Mouse (Mus musculus) liver, embryonic 14.5 days (tissue): Measurements from ENCODE around the gene Fstl5. TPM values are rescaled to one million over a fixed set of nuclear protein-coding genes. Genes with fewer than 3 reads are reported as not detected.

Experiments
- ATAC-seq: fragments of 200-750 bp; cut with Nextera tagmentation; 2 replicates; pipeline ENCODE4 v1.8.0; 2017; ENCODE audit warnings: moderate number of reproducible peaks, mild to moderate bottlenecking, moderate library complexity; ENCODE audit not compliant: insufficient read depth
- DNase-seq, 3 experiments: peaks; one replicate each; pipeline ENCODE4 v3.0.0-alpha.2; 2012 to 2013; ENCODE audit warnings: low read depth in 3 of 3, low spot score in 3 of 3
- H3K27ac ChIP-seq: fragments of 300-500 bp; sonication (generic); 2 replicates; pipeline ENCODE4 v1.5.1; 2014; ENCODE audit warnings: moderate library complexity, mild to moderate bottlenecking, control low read depth, inconsistent platforms
- H3K27me3 ChIP-seq: fragments of 300-500 bp; sonication (generic); 2 replicates; pipeline ENCODE4 v1.6.1; 2014; ENCODE audit warnings: mild to moderate bottlenecking, low read length, moderate library complexity; ENCODE audit not compliant: control insufficient read depth, insufficient read depth
- H3K36me3 ChIP-seq: fragments of 300-500 bp; sonication (generic); replicated peaks from 2 replicates; pipeline ENCODE4 v1.6.1; 2014; ENCODE audit warnings: low read depth; ENCODE audit not compliant: control insufficient read depth, insufficient read depth
- H3K4me1 ChIP-seq, 2 experiments: fragments of 200-500 bp in 1 of 2; fragments of 300-500 bp in 1 of 2; sonication (generic) in 1 of 2; replicated peaks; 2 replicates each; pipeline ENCODE4 v1.6.1; 2012 to 2014; ENCODE audit warnings: antibody characterized with exemption in 1 of 2, inconsistent platforms in 1 of 2, low read length in 1 of 2; ENCODE audit not compliant: control insufficient read depth in 2 of 2, insufficient read depth in 2 of 2
- H3K4me2 ChIP-seq: fragments of 300-500 bp; sonication (generic); 2 replicates; pipeline ENCODE4 v1.6.1; 2014; ENCODE audit warnings: low read depth, mild to moderate bottlenecking, control low read depth, moderate library complexity
- H3K4me3 ChIP-seq, 2 experiments: fragments of 200-500 bp in 1 of 2; fragments of 300-500 bp in 1 of 2; sonication (generic) in 1 of 2; 2 replicates each; pipeline ENCODE4 v1.5.1; 2012 to 2014; ENCODE audit warnings: low read depth in 2 of 2, low read length in 2 of 2, mild to moderate bottlenecking in 2 of 2, control low read depth in 1 of 2, inconsistent platforms in 1 of 2, moderate library complexity in 1 of 2; ENCODE audit not compliant: insufficient read depth in 1 of 2
- H3K9ac ChIP-seq: fragments of 300-500 bp; sonication (generic); replicated peaks from 2 replicates; pipeline ENCODE4 v1.6.1; 2014; ENCODE audit warnings: mild to moderate bottlenecking, control low read depth, moderate library complexity
- H3K9me3 ChIP-seq: fragments of 300-500 bp; sonication (generic); 2 replicates; pipeline ENCODE4 v1.6.1; 2016; ENCODE audit warnings: low read length, mixed read lengths; ENCODE audit not compliant: control insufficient read depth
- CTCF ChIP-seq: IDR thresholded peaks from 2 replicates; pipeline ENCODE4 v1.5.1; 2016; ENCODE audit warnings: antibody characterized with exemption, low read depth, control low read depth
- EP300 ChIP-seq: IDR thresholded peaks from 2 replicates; pipeline ENCODE4 v1.6.1; 2016; ENCODE audit warnings: antibody characterized with exemption, low read depth
- WGBS: fragments of 180-500 bp; shearing (Covaris S2); extraction: QIAGEN DNeasy Blood & Tissue Kit; methylation state at CpG from one replicate; pipeline ENCODE4 v1.1.7; 2014; ENCODE audit not compliant: insufficient replicate concordance; 5-methylcytosine and 5-hydroxymethylcytosine counted together
- polyA plus RNA-seq, 2 experiments: library from polyadenylated mRNA; depleted of rRNA in 1 of 2; stranded (reverse) in 1 of 2; unstranded in 1 of 2; fragments of >200 nt; fragmentation: Nextera tagmentation in 1 of 2; extraction: Ambion mirVana in 1 of 2; gene quantifications; 2 replicates each; pipeline versions ENCODE4 v1.2.1 to v1.2.3; 2012 to 2014

Gene Fstl5
- polyA plus RNA-seq (2012; rRNA removed) (0.01 TPM in 1 of 2 replicates, not detected in the other), polyA plus RNA-seq (2014; fragmentation: Nextera tagmentation; extraction: Ambion mirVana) (not detected in 2 replicates)

DNA sequence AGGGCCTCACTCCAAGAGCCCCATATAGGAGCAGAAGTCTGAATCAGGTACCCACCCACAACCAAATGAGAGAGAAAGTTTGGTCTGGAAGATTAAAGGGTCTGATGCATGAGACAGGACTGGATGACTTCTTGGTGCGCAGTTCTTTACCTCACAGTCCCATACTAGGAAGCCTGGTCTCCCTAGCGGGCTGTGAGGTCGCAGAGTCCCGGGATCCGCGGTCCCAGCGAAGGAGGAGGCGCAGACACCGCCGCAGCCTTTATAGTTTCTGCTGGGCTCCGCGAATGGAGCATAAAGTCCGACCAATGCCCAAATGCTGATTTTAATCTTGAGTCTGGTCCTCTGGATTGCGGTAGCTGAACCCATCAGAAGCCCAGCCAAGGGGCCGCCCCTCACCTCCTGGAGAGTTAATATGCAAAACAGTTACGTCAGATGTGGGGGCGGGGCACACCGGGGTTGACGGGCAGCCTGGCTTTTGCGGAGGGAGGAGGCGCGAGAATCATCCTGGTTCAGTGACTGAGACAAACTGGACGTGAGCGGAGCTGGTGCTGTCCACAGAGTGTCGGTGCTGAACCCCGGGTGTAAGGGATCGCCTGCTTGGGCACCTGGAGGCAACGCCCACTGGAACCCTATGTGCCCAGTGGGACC, at the start of gene Fstl5:
Fstl5 (plus strand) TSS at position 211 of the 648 bp plus-strand sequence.
- Histone ChIP-seq H3K4me2 (peak within 1 kb of the TSS; percentile 30), H3K9me3 (no peaks in the 10 kb centered on the region), H3K4me3 (no peak within 1 kb of the TSS), H3K4me1 (no peaks in the 10 kb centered on the region), H3K27me3 (no peaks in the 10 kb centered on the region), H3K9ac (no peak within 1 kb of the TSS), H3K36me3 (no peaks in the 10 kb centered on the region), H3K27ac (no peak within 1 kb of the TSS)
- ATAC-seq (no peak), DNase-seq (peak; percentile 7 to 11 (median 9))
- WGBS, result 1% methylated on average over 28 of the region's 28 CpGs
- TF ChIP-seq EP300, result no peak
- TF ChIP-seq CTCF, result no peak

DNA sequence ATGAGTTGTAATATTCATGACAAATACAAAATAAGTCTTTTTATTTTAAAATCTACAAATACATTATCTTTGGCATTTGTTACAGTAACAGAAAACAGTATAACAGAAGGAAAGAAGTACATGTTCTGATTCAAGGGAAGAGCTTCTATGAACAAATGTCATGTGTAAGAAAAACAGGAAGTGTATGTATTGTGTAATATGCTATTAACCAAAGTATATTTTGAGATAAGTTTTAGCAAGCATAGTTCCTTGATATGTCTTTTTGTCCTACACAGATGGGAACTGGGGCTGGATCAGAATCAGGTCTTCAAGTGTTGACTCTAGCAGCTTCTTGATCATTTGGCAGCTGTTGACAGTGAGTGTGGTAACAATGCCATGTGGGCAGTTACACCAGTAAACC, 48.5 kb upstream of the Fstl5 start:
- Histone ChIP-seq H3K36me3 (no peaks in the 10 kb centered on the region), H3K4me3 (no peak overlapping the region), H3K9me3 (no peaks in the 10 kb centered on the region), H3K9ac (no peak overlapping the region), H3K4me2 (no peak overlapping the region), H3K27ac (no peak overlapping the region), H3K4me1 (no peaks in the 10 kb centered on the region), H3K27me3 (no peaks in the 10 kb centered on the region)
- TF ChIP-seq CTCF (no peak), EP300 (no peak)
- DNase-seq (no peak), ATAC-seq (no peak)

DNA sequence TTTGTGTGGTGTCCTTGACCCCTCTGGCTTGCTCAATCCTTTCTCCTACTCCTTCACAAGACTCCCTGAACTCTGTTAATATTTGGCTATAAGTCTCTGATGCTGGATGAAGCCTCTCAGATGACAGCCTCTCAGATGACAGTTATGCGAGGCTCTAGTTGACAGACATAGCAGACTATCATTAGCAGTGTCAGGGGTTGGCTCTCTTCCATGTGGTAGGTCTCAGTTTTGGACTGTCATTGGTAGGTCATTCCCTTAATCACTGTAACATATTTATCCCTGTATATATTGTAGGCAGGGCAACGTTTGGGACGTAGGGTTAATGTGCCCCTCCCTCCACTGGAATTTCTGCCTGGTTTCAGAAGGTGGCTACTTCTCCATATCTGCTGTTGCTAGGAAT, 22.9 kb upstream of the Fstl5 start:
- H3K4me1 ChIP-seq, result no peaks in the 10 kb centered on the region
- no peak overlapping the region for H3K4me3 ChIP-seq
- no peaks in the 10 kb centered on the region for H3K36me3 ChIP-seq
- H3K4me2 ChIP-seq, result no peak overlapping the region
- no peaks in the 10 kb centered on the region for H3K27me3 ChIP-seq
- 46% methylated on average over 3 of the region's 3 CpGs for WGBS
- no peaks in the 10 kb centered on the region for H3K9me3 ChIP-seq
- TF ChIP-seq EP300, result no peak
- TF ChIP-seq CTCF, result no peak
- ATAC-seq (no peak), DNase-seq (no peak)
- no peak overlapping the region for H3K27ac ChIP-seq
- H3K9ac ChIP-seq, result no peak overlapping the region

DNA sequence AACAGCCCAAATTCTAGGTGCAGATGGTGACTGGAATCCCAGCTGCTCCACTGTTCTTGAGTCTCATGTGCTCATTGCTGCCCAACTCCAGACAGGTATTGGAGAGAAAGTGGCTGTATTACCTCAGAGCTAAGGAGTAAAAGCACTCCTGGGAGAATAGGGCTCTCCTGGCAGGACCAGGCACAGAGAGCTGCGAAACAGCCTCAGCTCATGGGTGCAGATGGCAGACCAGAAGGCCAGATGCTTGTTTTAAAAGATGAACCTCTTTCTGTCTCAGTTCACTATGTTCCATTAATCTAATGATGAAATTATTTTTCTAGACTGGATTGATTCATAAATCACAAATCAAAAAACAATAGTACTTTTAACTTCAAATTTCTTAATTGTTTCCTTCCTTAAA, 12.1 kb upstream of the Fstl5 start:
- no peak overlapping the region for H3K4me2 ChIP-seq
- WGBS, result 24% methylated on average over 1 of the region's 1 CpGs
- no peak overlapping the region for H3K9ac ChIP-seq
- ATAC-seq, result no peak
- no peaks in the 10 kb centered on the region for H3K36me3 ChIP-seq
- no peak for TF ChIP-seq CTCF
- TF ChIP-seq EP300, result no peak
- no peak overlapping the region for H3K27ac ChIP-seq
- H3K4me3 ChIP-seq, result no peak overlapping the region
- no peaks in the 10 kb centered on the region for H3K9me3 ChIP-seq
- H3K4me1 ChIP-seq, result no peaks in the 10 kb centered on the region
- no peaks in the 10 kb centered on the region for H3K27me3 ChIP-seq
- DNase-seq, result no peak

DNA sequence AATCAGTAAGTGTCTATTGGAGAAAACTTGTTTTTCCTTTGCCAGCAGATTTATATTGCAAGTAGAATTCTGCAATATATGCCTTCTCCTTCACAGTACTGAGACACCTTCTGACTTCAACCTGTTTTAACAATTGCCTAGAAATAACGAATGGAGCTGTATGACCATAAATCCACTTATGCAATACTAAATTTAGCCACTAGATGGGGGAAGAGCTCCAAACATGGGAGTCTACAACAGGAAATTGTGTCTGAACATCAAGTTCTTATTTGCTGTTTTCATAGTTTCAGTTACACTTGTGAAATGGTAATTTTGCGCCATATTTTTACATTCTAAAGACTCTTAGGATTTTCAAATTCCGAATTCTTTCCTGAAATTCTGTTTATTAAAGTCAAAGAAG, 6.2 kb upstream of the Fstl5 start:
- no peaks in the 10 kb centered on the region for H3K4me1 ChIP-seq
- 2% methylated on average over 3 of the region's 3 CpGs for WGBS
- no peak overlapping the region for H3K4me3 ChIP-seq
- H3K36me3 ChIP-seq, result no peaks in the 10 kb centered on the region
- H3K9ac ChIP-seq, result no peak overlapping the region
- H3K27me3 ChIP-seq, result no peaks in the 10 kb centered on the region
- TF ChIP-seq CTCF (peak; percentile 69), EP300 (no peak)
- DNase-seq (peak; percentile 7 to 37 (median 20)), ATAC-seq (no peak)
- H3K9me3 ChIP-seq, result no peaks in the 10 kb centered on the region
- no peak overlapping the region for H3K4me2 ChIP-seq
- no peak overlapping the region for H3K27ac ChIP-seq
